Mouse (Mus musculus): ENCODE data around the gene Atrnl1. TPM values are rescaled to one million over a fixed set of nuclear protein-coding genes. Genes with fewer than 3 reads are reported as not detected.

The Atrnl1 gene
- polyA plus RNA-seq, 1 experiment from 2014 or later = 7.6 TPM

GRCm38 (mm10) chr19:57600930-57601328 is 9.9 kb upstream of the Atrnl1 start:
- H3K9ac ChIP-seq (ENCODE audit: low read length) = no peak overlapping the region
- H3K4me1 ChIP-seq (ENCODE audit: control insufficient read depth, insufficient read depth, low read length) = no peaks in the 10 kb centered on the region
- no peaks in the 10 kb centered on the region for H3K27me3 ChIP-seq (ENCODE audit: control insufficient read depth, insufficient read depth, low read length)
- no peaks in the 10 kb centered on the region for H3K36me3 ChIP-seq (ENCODE audit: control insufficient read depth, insufficient read depth, low read length)
- H3K27ac ChIP-seq (ENCODE audit: low read depth, low read length) = no peak overlapping the region
- ATAC-seq (ENCODE audit: insufficient read depth, low FRiP score, low TSS enrichment) (no peak), DNase-seq (ENCODE audit: low spot score) (no peak)
- H3K4me2 ChIP-seq (ENCODE audit: low read depth) = no peak overlapping the region
- 87% methylated on average over 2 of the region's 2 CpGs for WGBS
- H3K9me3 ChIP-seq (ENCODE audit: control insufficient read depth, low read length) = no peaks in the 10 kb centered on the region
- no peak overlapping the region for H3K4me3 ChIP-seq (ENCODE audit: low read depth, low read length)

GRCm38 (mm10) chr19:57603593-57603992 is 7.2 kb upstream of the Atrnl1 start:
- Histone ChIP-seq H3K27me3 (ENCODE audit: control insufficient read depth, insufficient read depth, low read length) (no peaks in the 10 kb centered on the region), H3K4me3 (ENCODE audit: low read depth, low read length) (no peak overlapping the region), H3K27ac (ENCODE audit: low read depth, low read length) (no peak overlapping the region), H3K9ac (ENCODE audit: low read length) (no peak overlapping the region), H3K9me3 (ENCODE audit: control insufficient read depth, low read length) (no peaks in the 10 kb centered on the region), H3K36me3 (ENCODE audit: control insufficient read depth, insufficient read depth, low read length) (no peaks in the 10 kb centered on the region), H3K4me1 (ENCODE audit: control insufficient read depth, insufficient read depth, low read length) (no peaks in the 10 kb centered on the region), H3K4me2 (ENCODE audit: low read depth) (no peak overlapping the region)
- ATAC-seq (ENCODE audit: insufficient read depth, low FRiP score, low TSS enrichment) (no peak), DNase-seq (ENCODE audit: low spot score) (no peak)
- 88% methylated on average over 3 of the region's 3 CpGs for WGBS

- DNase-seq (ENCODE audit: low spot score) (no peak), ATAC-seq (ENCODE audit: insufficient read depth, low FRiP score, low TSS enrichment) (no peak)
- WGBS = 95% methylated on average over 3 of the region's 3 CpGs
- H3K4me2 ChIP-seq (ENCODE audit: low read depth) = no peak overlapping the region
- no peak overlapping the region for H3K27ac ChIP-seq (ENCODE audit: low read depth, low read length)
- no peaks in the 10 kb centered on the region; the same call in none of the 2 replicates for H3K4me1 ChIP-seq (ENCODE audit: control insufficient read depth, insufficient read depth, low read length)
- no peak overlapping the region for H3K9ac ChIP-seq (ENCODE audit: low read length)
- no peaks in the 10 kb centered on the region for H3K27me3 ChIP-seq (ENCODE audit: control insufficient read depth, insufficient read depth, low read length)
- no peaks in the 10 kb centered on the region for H3K36me3 ChIP-seq (ENCODE audit: control insufficient read depth, insufficient read depth, low read length)
- no peaks in the 10 kb centered on the region for H3K9me3 ChIP-seq (ENCODE audit: control insufficient read depth, low read length)
- no peak overlapping the region for H3K4me3 ChIP-seq (ENCODE audit: low read depth, low read length)
Observed at GRCm38 (mm10) chr19:57605941-57606340, 4.9 kb upstream of the Atrnl1 start.

GRCm38 (mm10) chr19:57606351-57606750 is 4.5 kb upstream of the Atrnl1 start:
- Histone ChIP-seq H3K9ac (ENCODE audit: low read length) (no peak overlapping the region), H3K4me2 (ENCODE audit: low read depth) (no peak overlapping the region), H3K27me3 (ENCODE audit: control insufficient read depth, insufficient read depth, low read length) (no peaks in the 10 kb centered on the region), H3K4me3 (ENCODE audit: low read depth, low read length) (no peak overlapping the region), H3K9me3 (ENCODE audit: control insufficient read depth, low read length) (no peaks in the 10 kb centered on the region), H3K4me1 (ENCODE audit: control insufficient read depth, insufficient read depth, low read length) (no peaks in the 10 kb centered on the region; the same call in none of the 2 replicates), H3K27ac (ENCODE audit: low read depth, low read length) (no peak overlapping the region), H3K36me3 (ENCODE audit: control insufficient read depth, insufficient read depth, low read length) (no peaks in the 10 kb centered on the region)
- ATAC-seq (ENCODE audit: insufficient read depth, low FRiP score, low TSS enrichment) (no peak), DNase-seq (ENCODE audit: low spot score) (no peak)
- WGBS = 85% methylated on average over 10 of the region's 10 CpGs

GRCm38 (mm10) chr19:57609361-57610057 is 1.3 kb upstream of the Atrnl1 start:
- Histone ChIP-seq H3K4me2 (ENCODE audit: low read depth) (peak overlapping the region; percentile 100), H3K4me1 (ENCODE audit: control insufficient read depth, insufficient read depth, low read length) (peaks cover 5% of the 10 kb centered on the region), H3K36me3 (ENCODE audit: control insufficient read depth, insufficient read depth, low read length) (no peaks in the 10 kb centered on the region), H3K9ac (ENCODE audit: low read length) (peak overlapping the region; percentile 93), H3K27me3 (ENCODE audit: control insufficient read depth, insufficient read depth, low read length) (no peaks in the 10 kb centered on the region), H3K9me3 (ENCODE audit: control insufficient read depth, low read length) (no peaks in the 10 kb centered on the region), H3K27ac (ENCODE audit: low read depth, low read length) (peak overlapping the region; percentile 96), H3K4me3 (ENCODE audit: low read depth, low read length) (peak overlapping the region; percentile 95)
- 21% methylated on average over 12 of the region's 12 CpGs for WGBS
- ATAC-seq (ENCODE audit: insufficient read depth, low FRiP score, low TSS enrichment) (no peak), DNase-seq (ENCODE audit: low spot score) (peak; percentile 29)

- Histone ChIP-seq H3K4me3 (ENCODE audit: low read depth, low read length) (peak overlapping the region; percentile 95), H3K4me2 (ENCODE audit: low read depth) (peak overlapping the region; percentile 100), H3K27me3 (ENCODE audit: control insufficient read depth, insufficient read depth, low read length) (no peaks in the 10 kb centered on the region), H3K9ac (ENCODE audit: low read length) (peak overlapping the region; percentile 93), H3K36me3 (ENCODE audit: control insufficient read depth, insufficient read depth, low read length) (no peaks in the 10 kb centered on the region), H3K4me1 (ENCODE audit: control insufficient read depth, insufficient read depth, low read length) (peaks cover 5% of the 10 kb centered on the region), H3K9me3 (ENCODE audit: control insufficient read depth, low read length) (no peaks in the 10 kb centered on the region), H3K27ac (ENCODE audit: low read depth, low read length) (peak overlapping the region; percentile 96)
- peak; percentile 78 for DNase-seq (ENCODE audit: low spot score)
- peak; percentile 46 for ATAC-seq (ENCODE audit: insufficient read depth, low FRiP score, low TSS enrichment)
- under 1% methylated on average over 21 of the region's 21 CpGs for WGBS
Observed at GRCm38 (mm10) chr19:57610058-57610475, 767 bp upstream of the Atrnl1 start.

GRCm38 (mm10) chr19:57611291-57612178 is 701 bp downstream of the Atrnl1 start:
- DNase-seq (ENCODE audit: low spot score) = peak; percentile 69
- Histone ChIP-seq H3K4me2 (ENCODE audit: low read depth) (peak overlapping the region; percentile 100), H3K27me3 (ENCODE audit: control insufficient read depth, insufficient read depth, low read length) (no peaks in the 10 kb centered on the region), H3K36me3 (ENCODE audit: control insufficient read depth, insufficient read depth, low read length) (no peaks in the 10 kb centered on the region), H3K27ac (ENCODE audit: low read depth, low read length) (peak overlapping the region; percentile 96), H3K4me3 (ENCODE audit: low read depth, low read length) (peak overlapping the region; percentile 95), H3K9ac (ENCODE audit: low read length) (peak overlapping the region; percentile 93), H3K9me3 (ENCODE audit: control insufficient read depth, low read length) (no peaks in the 10 kb centered on the region), H3K4me1 (ENCODE audit: control insufficient read depth, insufficient read depth, low read length) (peaks cover 5% of the 10 kb centered on the region)
- peak; percentile 67 for ATAC-seq (ENCODE audit: insufficient read depth, low FRiP score, low TSS enrichment)
- 2% methylated on average over 41 of the region's 57 CpGs for WGBS

GRCm38 (mm10) chr19:57612179-57612472 is 1.3 kb downstream of the Atrnl1 start:
- Histone ChIP-seq H3K9me3 (ENCODE audit: control insufficient read depth, low read length) (no peaks in the 10 kb centered on the region), H3K4me2 (ENCODE audit: low read depth) (peak overlapping the region; percentile 100), H3K27me3 (ENCODE audit: control insufficient read depth, insufficient read depth, low read length) (no peaks in the 10 kb centered on the region), H3K36me3 (ENCODE audit: control insufficient read depth, insufficient read depth, low read length) (no peaks in the 10 kb centered on the region), H3K27ac (ENCODE audit: low read depth, low read length) (no peak overlapping the region), H3K4me1 (ENCODE audit: control insufficient read depth, insufficient read depth, low read length) (peaks cover 5% of the 10 kb centered on the region), H3K9ac (ENCODE audit: low read length) (peak overlapping the region; percentile 93), H3K4me3 (ENCODE audit: low read depth, low read length) (peak overlapping the region; percentile 95)
- ATAC-seq (ENCODE audit: insufficient read depth, low FRiP score, low TSS enrichment) (no peak), DNase-seq (ENCODE audit: low spot score) (no peak)
- WGBS = 16% methylated on average over 2 of the region's 2 CpGs

Data from neural tube, embryonic 11.5 days (tissue).